Mouse (Mus musculus): ENCODE measurements around the gene Zxdc.

The Zxdc gene

GRCm38 (mm10) chr6:90381465-90381864 lies 12.2 kb downstream of the Zxdc start:
- no peak for DNase-seq

- no peak for DNase-seq
Measured at GRCm38 (mm10) chr6:90390629-90391028, 21.3 kb downstream of the Zxdc start.

DNA sequence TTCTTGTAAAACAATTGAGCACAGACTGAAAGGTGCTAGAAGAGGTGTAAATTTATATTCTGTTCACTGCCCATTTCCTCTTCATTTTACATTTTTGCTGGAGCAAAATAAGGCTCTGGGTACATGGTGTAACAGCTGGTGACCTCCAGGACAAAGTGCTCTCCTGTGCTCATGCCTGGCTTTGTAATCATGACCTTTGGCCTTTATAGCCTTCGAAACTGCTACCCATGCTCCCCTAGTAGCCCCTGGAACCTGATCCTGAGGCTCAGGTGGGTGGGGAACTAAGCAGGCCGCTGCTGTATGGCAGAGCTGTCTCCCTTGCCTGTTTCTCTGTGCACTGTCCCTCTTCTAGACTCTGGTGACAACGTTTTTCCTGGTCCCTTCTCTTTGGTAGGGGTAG lies 24.7 kb downstream of the Zxdc start:
- DNase-seq = no peak

DNA sequence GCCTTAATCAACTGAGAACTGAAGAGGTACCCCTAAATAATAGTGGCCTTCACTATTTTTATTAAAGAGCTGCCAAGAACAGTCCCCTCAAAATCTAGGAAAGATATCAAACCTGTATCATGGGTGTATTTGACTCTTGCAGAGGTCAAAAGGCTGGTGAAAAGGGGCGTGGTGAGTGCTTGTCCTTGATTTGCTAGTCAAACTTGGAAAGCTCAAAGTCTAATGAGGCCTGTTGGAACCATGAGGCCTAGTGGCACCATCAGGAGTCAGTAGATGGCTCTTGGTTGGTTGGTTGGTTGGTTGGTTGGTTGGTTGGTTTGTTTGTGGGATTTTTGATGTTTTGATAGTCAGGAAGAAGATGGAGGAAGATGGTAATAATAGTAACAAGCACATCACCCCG lies 26.5 kb downstream of the Zxdc start:
- no peak for DNase-seq

DNA sequence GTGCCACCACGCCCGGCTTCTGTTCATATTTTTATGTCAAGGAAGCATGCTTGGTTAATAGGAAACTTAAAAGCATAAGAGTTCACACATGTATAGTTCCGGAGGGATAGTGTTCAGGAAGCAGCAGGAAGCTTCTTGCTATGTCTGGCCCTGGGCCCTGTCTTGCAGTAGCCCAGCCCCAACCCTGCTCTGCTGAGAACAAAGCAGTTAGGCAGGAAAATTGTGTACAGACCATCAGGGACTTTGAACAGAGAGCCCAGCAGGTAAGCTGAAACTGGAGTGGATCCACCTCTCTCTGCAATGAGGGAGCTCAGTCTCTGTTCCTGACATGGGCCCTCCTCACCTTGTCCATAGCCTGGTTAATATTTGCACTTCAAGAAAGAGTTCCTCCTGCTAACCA lies 28.0 kb downstream of the Zxdc start:
- DNase-seq = no peak

GRCm38 (mm10) chr6:90408632-90409031 lies 39.3 kb downstream of the Zxdc start:
- DNase-seq = no peak

- no peak for DNase-seq
Measured at GRCm38 (mm10) chr6:90410972-90411371, 41.7 kb downstream of the Zxdc start.

- no peak for DNase-seq
Measured at GRCm38 (mm10) chr6:90411926-90412325, 42.6 kb downstream of the Zxdc start.

DNA sequence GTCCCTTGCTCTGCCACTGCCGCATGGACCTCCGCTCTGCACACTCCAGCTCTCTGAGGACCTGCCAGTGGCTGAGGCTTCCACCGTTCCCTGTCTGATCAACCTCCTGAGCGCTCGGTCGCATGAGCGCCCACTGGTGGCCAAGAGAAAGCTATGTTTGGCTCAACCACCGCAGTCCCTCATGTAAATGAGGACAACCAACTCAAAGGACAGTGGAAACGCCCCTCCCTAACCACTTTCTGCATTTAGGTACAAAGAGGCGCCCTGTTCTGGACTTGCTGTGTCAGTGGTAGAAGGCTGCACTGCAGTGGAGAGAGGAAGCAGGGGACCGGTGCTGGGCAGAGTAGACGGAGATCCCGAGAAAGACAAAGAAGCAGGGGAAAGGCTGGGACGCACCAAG lies 53.3 kb downstream of the Zxdc start:
- DNase-seq = peak; percentile 72

DNA sequence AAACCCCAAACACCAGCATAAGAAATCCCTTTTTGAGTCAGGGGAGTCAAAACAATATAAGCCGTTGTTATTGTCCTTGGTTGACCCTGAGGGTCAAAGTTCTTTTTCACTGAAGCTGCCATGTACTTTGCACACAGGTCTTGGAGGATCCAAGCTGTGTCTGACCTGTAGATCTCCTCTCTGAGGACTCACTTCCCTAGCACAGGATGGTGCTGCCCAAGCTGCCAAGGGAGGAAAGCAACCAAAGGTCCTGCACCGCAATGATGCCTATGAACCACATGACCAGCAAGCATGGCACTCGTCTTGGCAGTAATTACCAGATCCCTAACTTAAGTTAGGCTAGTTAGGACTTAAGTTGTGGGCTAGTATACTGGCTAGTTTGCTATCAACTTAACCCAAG lies 56.1 kb downstream of the Zxdc start:
- DNase-seq = no peak

DNA sequence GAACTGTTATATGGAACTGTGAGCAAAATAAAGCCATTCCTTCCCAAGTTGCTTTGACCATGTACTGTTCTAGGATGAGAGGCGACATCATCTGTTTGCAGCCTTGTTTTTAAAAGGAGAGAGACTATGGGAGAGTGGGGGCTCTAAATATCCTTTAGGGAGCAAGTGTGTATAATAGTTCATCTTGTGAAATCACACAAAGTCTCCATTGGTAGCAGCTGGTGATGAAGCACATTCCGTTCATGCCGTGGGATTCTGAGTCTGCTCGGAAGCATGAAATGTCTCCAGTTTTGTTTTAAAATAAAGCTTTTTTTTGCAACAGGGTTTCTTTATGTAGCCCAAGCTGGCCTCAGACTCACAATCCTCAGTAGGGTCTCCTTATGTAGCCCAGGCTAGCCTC lies 56.7 kb downstream of the Zxdc start:
- no peak for DNase-seq

- DNase-seq = peak; percentile 70
Measured at GRCm38 (mm10) chr6:90428380-90428974, 59.2 kb downstream of the Zxdc start, which contains the start of gene Cfap100. Gene Cfap100 (minus strand): TSS chr6:90428797.

DNA sequence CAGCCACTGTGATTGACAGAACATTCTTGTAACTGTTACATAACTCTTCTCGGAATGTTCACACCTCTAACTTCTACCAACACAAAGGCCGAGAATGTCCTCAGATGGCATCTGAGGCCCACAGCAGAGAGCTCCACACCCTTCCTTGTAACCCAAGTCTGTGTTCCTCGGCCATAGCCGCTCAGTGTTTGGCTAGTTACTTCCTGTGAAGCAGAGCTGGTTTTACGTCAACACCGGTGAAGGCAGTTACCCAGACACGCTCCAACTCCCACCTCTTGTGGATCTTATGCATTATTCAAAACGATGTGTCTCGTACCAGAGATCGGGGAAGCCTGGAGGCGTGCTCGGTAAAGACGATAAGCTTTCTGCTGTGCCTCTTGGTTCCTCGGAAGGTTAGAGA lies 60.6 kb downstream of the Zxdc start:
- DNase-seq = no peak

- DNase-seq = no peak
Measured at GRCm38 (mm10) chr6:90431487-90431886, 62.2 kb downstream of the Zxdc start.

- no peak for DNase-seq
Measured at GRCm38 (mm10) chr6:90434687-90435086, 65.4 kb downstream of the Zxdc start.

DNA sequence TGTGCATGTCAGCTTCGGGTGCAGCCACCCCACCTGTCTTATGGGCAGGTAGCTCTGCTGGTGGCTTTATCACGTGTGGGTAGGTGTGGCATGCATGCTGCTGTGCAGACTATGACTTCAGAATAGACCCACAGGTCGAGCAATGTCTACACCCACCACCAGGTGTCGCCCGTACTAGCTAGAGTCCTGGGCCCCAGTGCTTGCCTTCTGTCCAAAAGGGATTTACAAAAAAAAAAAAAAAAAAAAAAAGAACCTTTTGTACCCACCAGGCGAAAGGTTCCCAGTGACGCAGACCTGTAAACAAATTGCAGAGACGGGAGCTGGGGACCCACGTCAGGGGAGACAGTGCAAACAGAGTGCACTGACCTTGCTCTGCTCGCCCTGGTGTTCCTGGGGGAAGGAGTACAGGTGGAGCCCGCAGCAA lies 65.9 kb downstream of the Zxdc start:
- DNase-seq = peak; percentile 83

GRCm38 (mm10) chr6:90436192-90436907 lies 67.1 kb downstream of the Zxdc start:
- DNase-seq = no peak

DNA sequence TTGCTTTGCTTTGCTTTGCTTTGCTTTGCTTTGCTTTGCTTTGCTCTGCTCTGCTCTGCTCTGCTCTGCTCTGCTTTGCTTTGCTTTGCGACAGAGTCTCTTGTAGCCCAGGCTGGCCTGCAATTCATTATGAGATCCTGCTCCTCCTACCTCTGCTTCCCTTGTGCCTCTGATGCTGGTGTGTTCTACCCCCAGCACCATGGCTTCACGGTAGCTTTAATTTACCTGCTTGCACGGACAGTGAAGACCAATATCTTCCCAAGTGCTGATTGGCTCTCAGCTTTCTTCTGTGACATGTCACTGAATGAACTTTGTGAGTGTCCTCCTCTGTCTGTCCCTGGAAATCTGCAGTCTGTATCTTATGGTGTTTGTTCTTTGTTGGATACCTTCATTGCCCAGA lies 67.7 kb downstream of the Zxdc start:
- no peak for DNase-seq

DNA sequence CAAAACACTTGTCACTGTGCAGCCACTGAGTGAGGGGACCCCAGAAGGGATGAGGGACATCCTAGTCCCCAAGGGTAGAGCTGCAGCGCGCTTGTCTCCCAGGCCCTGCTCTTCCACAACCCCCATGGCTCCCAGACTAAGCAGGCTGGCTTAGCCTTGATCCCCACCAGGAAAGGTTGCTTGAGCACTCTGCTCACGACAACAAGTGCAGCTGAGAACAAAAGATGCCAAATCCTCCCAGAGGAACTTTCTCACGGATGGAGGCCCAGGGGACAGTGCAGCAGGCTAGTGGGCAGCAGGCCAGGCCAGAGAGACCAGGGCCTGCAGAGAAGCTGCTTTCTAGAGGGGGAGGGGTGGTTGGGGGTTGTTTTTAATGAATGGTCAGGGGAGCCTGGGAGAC lies 77.6 kb downstream of the Zxdc start:
- no peak for DNase-seq

DNA sequence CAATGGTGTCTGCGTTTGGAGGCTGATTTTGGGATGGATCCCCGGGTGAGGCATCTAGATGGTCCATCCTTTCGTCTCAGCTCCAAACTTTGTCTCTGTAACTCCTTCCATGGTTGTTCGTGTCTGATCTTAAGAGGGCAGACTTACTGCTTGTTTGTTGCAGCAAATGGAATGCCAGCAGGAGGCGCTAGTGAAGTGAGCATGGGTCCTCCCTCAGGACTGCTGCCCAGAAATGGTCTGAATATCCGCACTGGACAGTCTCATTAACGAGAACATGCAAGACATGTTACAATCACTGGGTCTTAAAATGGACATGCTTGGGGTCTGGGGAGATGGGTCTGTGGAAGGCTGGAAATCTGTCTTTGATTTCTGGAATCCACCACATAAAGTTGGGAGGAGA lies 80.9 kb downstream of the Zxdc start:
- peak; percentile 84 for DNase-seq

GRCm38 (mm10) chr6:90450697-90451096 lies 81.4 kb downstream of the Zxdc start:
- DNase-seq = no peak

DNA sequence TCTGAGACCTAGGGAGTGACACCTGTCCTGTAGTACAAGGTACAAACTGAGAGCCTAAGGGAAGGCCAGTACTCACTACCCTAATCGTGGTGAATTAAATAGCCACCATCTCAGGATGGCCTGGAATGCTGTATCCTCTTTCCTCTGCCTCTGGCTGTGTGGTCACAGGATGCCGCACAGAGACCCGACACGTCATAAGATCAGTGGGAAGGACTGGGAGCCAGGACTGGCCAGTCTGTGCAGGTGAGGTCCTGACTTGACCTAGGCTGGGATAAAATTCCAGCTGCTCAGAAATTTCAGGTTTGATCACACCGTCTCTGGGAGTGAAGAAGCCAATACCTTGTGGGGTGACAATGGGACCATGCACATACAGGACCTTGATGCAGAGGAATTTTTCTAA lies 82.2 kb downstream of the Zxdc start:
- no peak for DNase-seq

DNA sequence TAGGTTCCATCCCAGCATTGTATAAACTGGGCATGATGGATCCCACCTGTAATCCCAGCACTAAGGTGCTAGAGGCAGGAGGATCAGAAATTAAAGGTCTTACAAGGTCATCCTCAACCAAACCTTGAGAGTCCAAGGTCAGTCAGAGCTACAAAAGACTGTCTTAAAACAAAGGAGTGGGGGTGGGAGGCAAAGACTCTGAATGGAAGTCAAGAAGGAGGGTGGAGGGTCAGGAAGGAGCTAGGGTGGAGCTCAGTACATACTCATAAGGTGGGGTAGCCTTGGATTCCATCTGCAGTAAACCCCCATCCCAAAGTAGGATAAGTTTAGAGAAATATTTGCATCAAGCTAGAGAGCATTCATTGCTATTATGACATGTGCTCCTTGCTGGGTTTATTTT lies 83.3 kb downstream of the Zxdc start:
- DNase-seq = no peak

Data from cerebellum, adult 8-10 months (tissue).